Mouse (Mus musculus) spleen, adult 18-20 months (tissue): ENCODE results near the gene Asap2.
A peak's percentile ranks its signal among the peaks of the same experiment; 100 is the strongest.

Source experiments
- DNase-seq, 2 experiments: peaks; one replicate each; pipeline ENCODE4 v3.0.0; 2022; ENCODE audit warnings: mixed read lengths in 2 of 2

Asap2 gene

GRCm38 (mm10) chr12:21217776-21218444 lies 227.7 kb downstream of the Asap2 start:
- no peak for DNase-seq

GRCm38 (mm10) chr12:21220596-21220995 lies 230.3 kb downstream of the Asap2 start:
- no peak for DNase-seq

DNA sequence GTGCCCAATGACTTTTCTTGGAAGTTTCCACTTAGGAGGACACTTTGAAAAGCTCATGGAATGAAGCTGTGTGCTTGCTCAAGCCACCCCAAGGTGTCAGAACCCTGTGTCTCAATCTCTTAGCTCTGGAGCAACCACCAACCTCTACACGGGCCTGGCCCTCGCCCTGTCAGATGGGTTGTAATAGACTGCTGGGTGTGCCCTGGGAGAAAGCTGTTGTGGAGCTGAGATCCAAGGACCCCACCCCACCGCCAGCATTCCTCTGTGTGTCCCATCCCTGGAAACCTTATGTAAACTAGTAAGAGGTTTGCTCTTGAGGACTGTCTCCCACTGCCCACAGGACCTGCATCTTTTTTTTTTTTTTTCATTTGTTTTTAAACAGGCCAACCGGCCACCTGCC lies 233.7 kb downstream of the Asap2 start:
- no peak for DNase-seq

GRCm38 (mm10) chr12:21225358-21225757 lies 235.1 kb downstream of the Asap2 start:
- DNase-seq = no peak

GRCm38 (mm10) chr12:21226316-21226715 lies 236.1 kb downstream of the Asap2 start:
- no peak for DNase-seq

DNA sequence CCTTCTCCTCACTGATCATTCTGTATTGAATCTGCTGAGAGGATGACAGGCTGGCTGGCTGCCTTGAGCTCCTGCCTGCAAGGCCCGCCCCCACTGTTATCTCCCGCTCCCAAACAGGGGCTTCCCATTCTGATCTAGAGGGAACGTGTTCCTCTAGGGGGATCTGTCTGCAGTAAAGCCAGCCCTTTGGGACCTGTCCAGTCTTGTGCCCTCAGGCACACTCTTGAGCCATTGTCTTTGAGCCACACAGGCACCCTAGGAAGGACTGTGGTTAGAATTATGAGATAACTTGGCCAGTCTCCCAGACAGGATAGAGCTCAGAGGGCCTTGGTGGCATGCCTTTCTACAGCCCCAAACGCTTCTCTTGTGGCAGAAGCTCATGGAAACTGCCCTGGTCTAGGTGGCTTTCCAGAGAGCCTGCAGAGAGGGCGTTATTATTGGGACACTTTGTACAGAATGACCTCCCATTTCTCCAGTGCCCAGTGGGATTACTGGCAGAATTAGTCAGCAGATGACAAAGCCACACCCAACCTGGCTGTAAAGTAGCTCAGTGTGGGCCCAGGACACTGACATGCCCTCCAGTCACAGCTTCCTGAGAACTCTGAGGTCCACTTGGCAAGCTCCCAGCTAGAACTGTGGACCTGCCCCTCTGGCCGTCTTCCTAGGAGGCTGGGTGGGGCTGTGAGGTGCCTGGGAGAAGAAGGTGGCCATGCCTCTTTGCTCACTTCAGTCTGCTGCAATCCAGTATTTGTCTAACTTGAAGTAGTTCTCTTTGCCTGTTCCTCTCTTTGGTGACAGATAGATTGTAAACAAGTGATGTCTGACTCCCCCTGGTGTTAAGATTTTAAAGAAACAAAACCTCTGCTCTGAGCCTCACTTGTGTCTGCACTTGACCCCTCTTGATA lies 237.1 kb downstream of the Asap2 start:
- DNase-seq = peak in 1 of 2 experiments; percentile 12

DNA sequence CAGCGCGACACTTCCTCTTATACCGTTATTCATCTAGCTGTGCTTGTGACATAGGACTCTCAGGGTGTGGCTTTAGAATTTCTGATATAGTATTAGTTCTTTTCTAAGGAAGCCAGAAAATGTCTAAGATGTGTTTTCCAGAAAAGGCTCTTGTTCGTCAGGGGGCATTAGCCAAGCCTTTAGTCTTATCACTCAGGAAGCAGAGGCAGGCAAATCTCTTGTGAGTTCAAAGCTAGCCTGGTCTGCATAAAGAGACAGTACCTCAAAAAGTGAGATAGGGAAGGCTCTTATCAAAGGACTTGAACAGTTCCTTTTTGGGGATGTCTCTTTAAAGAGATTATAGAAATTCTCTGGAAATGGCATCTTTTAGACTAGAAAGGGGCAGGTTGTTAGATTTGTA lies 238.4 kb downstream of the Asap2 start:
- no peak for DNase-seq

GRCm38 (mm10) chr12:21229076-21229918 lies 239.0 kb downstream of the Asap2 start:
- DNase-seq = no peak

- no peak for DNase-seq
Observed at GRCm38 (mm10) chr12:21233727-21234126, 243.5 kb downstream of the Asap2 start.

DNA sequence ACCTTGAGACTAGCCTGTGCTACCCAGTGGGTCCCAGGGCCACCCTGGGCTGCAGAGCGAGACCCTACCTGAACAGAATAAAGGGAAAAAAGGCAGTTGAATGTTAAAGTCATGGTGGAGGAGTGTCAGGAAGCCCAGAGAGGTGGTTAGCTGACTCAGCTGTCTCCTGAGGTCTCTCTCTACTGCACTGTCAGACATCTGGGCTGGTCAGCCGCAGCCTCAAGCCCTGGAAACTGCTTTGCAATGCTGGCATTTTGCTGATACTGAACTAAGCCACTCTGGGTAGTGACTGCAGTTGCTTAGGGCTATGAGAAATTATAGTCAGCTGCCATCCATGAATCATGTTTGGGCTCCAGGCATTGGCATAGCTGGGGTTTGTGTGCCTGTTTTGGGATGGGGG lies 244.3 kb downstream of the Asap2 start:
- DNase-seq = no peak

GRCm38 (mm10) chr12:21241965-21242364 lies 251.7 kb downstream of the Asap2 start:
- DNase-seq = no peak

GRCm38 (mm10) chr12:21244375-21244960 lies 254.2 kb downstream of the Asap2 start:
- no peak for DNase-seq

DNA sequence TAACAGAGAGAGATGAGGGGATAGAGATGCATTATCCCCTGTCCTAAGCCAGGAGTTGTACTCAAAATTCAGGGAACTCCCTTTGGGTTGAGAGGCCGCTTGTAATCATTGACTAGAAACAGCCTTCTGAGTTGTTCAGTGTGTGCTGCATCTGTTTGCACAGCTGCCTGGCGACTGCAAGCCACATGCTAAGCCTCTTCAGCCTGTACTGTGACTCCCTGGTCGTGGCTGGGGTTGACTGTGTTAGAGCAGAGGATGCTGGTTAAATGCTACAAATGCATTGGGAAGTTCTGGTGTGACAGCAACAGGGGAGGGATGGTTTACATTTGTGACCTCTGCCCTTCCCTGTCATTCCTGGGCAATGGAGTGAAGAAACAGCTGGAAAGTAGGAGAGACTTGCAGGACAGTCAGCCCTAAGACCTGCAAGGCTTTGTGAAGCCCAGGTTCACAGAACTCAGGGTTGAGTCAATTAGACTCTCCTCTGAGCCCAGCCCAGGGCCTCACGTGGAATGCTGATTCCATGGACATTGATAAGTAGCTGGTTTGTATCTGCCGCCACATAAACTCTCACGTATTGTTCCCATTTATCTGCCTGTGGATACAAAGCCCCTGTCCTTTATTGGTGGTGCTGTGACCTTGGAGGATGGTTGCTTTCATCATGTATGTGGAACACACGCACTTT lies 257.6 kb downstream of the Asap2 start:
- DNase-seq = no peak

DNA sequence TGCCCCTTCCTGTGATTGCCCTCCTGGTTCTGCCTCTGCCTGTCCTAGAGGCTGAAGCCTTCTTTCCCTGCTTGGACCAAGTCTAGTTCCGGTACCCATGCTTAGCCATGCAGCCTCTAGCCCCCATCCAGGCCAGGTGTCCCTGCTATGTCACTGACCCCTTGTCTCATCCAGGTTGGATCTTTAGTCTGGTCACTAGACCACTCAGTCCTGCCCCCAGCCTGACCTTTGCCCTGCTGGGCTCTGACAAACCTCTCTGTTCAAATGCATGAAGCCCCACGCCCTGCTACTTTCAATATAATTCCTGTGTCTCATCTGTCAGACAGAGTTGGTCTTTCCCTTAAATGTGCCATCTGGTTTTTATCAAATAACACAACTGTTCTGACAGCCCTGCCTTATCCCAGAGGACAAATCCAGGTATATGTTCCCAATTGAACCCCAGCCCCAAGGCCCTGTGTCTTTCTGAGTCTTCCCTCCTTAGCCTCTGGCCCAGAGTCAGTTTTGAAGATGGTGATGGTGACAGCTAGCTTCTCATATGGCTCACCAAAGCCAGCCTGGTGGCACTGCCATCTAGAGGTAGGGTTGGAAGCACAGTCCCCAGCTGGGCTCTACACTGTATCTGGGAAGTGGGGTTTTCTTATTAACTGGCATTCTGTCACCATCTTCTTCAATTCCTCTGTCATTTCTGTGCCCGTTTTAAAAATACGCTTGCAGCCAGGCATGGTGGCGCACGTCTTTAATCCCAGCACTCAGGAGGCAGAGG lies 270.4 kb downstream of the Asap2 start:
- peak in 1 of 2 experiments; percentile 30 for DNase-seq

DNA sequence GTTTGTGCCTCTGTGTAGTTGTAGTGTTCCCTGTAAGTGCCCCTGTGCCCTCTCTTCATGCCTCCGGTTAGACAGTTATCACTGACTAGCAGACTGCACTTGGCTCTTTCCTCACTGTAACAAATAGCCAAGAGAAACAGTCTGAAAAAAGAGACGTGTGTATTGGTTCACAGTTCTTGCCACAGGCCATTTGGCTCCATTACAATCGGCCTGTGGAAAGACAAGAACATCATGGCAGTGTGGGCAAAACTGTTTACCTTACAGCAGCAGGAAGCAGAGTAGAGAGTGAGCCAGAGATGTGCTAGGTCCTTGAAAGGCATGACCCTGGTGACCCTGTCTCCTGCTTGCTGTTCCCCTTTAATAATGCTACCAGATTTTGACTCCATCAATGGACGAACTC lies 271.3 kb downstream of the Asap2 start:
- no peak for DNase-seq

GRCm38 (mm10) chr12:21263256-21263655 lies 273.0 kb downstream of the Asap2 start:
- DNase-seq = no peak

GRCm38 (mm10) chr12:21264241-21264640 lies 274.0 kb downstream of the Asap2 start:
- DNase-seq = no peak

DNA sequence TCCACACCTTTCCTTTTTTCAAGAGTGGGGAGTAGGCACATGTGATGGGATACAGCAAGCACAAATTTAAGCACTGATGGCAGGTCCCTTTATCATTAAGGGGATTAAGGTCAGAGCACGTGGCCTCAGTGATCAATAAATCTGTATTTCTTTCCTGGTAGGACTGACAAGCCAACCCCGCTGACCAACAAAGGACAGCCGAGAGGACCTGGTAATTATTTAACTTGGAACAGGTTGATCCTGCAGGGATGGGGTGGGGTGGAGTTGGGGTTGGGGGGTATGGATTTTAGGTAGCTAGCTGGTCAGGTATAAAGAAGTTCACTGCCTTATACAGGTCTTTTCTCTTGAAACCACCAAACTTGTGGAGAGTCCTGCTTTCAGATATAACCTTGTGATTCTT lies 274.7 kb downstream of the Asap2 start:
- no peak for DNase-seq

- DNase-seq = no peak
Observed at GRCm38 (mm10) chr12:21265501-21265900, 275.2 kb downstream of the Asap2 start.

DNA sequence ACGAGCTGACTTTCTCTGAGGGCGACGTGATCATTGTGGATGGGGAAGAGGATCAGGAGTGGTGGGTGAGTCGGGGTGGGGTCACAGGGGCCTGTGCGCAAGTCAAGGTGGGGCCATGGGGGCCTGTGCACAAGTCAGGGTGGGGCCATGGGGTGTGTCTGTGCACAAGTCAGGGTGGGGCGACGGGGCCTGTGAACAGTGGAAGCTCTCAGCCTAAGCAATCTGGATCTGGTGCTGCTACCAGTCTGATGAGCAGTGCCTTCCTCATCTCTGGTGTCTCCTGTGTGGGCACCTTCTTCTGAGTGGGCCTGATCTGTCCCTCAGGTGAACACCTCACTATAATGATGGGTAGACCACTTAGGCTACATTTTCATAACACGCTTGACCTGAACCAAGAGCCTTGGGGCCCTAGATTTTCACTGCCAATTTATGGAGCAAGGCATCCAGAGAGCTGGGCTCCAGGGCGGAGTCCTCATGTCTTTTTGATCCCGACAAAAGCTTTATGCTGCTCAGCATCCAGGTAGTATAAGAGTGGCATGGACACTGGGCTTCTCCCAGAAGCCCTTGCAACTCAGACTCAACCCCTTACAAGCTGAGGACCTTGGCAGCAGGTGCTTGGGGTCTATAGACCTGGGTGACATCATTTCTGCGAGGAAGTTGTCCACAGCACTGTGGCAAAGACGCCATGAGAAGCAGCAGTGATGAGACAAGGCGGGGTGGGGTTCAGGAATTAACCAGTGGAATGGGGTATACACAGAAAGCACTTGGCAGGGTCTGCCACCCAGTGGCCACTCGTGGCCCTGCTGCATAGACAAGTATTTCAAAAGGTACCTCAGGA lies 275.9 kb downstream of the Asap2 start:
- peak in 1 of 2 experiments; percentile 45 for DNase-seq

GRCm38 (mm10) chr12:21266784-21267098 lies 276.5 kb downstream of the Asap2 start:
- no peak for DNase-seq
